Mouse (Mus musculus): ENCODE measurements around the gene Pitpnm1. TPM values are rescaled to one million over a fixed set of nuclear protein-coding genes. Genes with fewer than 3 reads are reported as not detected.

The Pitpnm1 gene
- polyA plus RNA-seq, 1 experiment from 2014 or later = 113 TPM

DNA sequence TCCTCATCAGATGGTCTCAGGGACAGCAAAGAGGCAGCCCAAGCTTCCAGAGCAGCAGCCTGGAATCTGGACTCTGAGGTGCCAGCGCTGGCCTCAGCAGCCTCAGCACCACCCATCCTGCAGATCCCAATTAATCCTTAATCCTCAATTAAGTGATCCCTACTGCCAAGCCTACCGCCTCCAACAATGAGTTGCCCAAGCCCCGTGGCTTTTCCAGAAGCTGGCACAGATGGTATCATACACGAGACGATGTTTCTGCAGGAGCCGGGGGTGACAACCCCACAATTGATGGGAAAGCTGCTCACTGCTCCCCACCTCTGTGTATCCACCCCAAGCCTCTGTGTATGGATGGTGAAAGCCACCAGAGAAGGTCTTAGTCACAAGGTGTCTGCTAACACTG is 10.7 kb upstream of the Pitpnm1 start:
- Histone ChIP-seq H3K36me3 (ENCODE audit: control insufficient read depth, insufficient read depth, low read length) (no peaks in the 10 kb centered on the region), H3K9me3 (replicated peaks; ENCODE audit: control insufficient read depth, low read length, poor library complexity, severe bottlenecking) (no peaks in the 10 kb centered on the region), H3K27ac (ENCODE audit: low read length) (no peak overlapping the region), H3K27me3 (ENCODE audit: control insufficient read depth, insufficient read depth, low read depth, low read length) (no peaks in the 10 kb centered on the region), H3K4me3 (ENCODE audit: low read depth, low read length) (no peak overlapping the region), H3K4me1 (ENCODE audit: control insufficient read depth, insufficient read depth, low read length) (no peaks in the 10 kb centered on the region), H3K4me2 (ENCODE audit: low read length) (no peak overlapping the region), H3K9ac (ENCODE audit: low read depth, low read length) (no peak overlapping the region)
- WGBS = 67% methylated on average over 6 of the region's 6 CpGs
- ATAC-seq = no peak

DNA sequence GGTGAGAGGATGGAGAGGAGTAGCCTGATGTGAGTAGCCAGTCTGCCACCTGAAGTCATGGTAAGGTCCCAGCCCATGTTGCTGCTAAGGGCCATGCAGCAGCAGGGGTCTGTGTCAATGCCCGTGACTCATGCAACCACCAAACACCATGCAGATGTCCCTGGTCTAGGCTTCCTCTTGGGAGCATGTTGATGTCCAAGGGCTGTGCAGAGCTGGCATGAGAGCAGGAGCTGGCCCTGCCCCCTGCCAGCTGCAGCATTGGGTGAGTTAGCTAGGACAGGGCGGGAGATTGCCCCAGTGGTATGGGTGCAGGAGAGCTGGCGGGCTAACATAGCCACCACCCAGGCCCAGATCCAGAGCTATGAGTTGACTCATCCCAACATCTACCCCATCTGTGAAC is 9.4 kb upstream of the Pitpnm1 start:
- H3K4me1 ChIP-seq (ENCODE audit: control insufficient read depth, insufficient read depth, low read length) = no peaks in the 10 kb centered on the region
- 86% methylated on average over 3 of the region's 3 CpGs for WGBS
- no peak overlapping the region for H3K4me2 ChIP-seq (ENCODE audit: low read length)
- H3K27ac ChIP-seq (ENCODE audit: low read length) = no peak overlapping the region
- no peak overlapping the region for H3K4me3 ChIP-seq (ENCODE audit: low read depth, low read length)
- H3K9me3 ChIP-seq (replicated peaks; ENCODE audit: control insufficient read depth, low read length, poor library complexity, severe bottlenecking) = no peaks in the 10 kb centered on the region
- H3K27me3 ChIP-seq (ENCODE audit: control insufficient read depth, insufficient read depth, low read depth, low read length) = no peaks in the 10 kb centered on the region
- H3K9ac ChIP-seq (ENCODE audit: low read depth, low read length) = no peak overlapping the region
- no peak for ATAC-seq
- H3K36me3 ChIP-seq (ENCODE audit: control insufficient read depth, insufficient read depth, low read length) = no peaks in the 10 kb centered on the region

DNA sequence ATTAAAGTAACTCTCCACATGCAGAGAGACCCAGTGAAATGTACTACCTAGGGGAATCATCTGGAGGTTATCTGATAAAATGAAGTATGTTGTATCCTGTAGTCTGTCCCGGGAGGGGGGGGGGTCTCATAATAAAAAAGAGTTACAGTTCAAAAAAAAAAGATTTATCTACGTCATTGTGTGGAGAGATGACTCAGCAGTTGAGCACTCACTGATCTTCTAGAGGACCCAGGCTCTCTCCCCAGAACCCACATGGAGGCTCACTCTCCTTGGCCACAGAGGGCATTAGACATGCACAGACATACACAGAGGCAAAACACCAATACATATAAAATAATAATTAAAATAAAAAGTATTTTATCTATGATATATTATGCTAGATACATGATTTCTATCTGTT is 8.4 kb upstream of the Pitpnm1 start:
- no peak for ATAC-seq
- Histone ChIP-seq H3K9me3 (replicated peaks; ENCODE audit: control insufficient read depth, low read length, poor library complexity, severe bottlenecking) (no peaks in the 10 kb centered on the region), H3K4me1 (ENCODE audit: control insufficient read depth, insufficient read depth, low read length) (peaks cover 7% of the 10 kb centered on the region; the same call in 1 of the 2 replicates), H3K9ac (ENCODE audit: low read depth, low read length) (no peak overlapping the region), H3K27me3 (ENCODE audit: control insufficient read depth, insufficient read depth, low read depth, low read length) (no peaks in the 10 kb centered on the region), H3K36me3 (ENCODE audit: control insufficient read depth, insufficient read depth, low read length) (no peaks in the 10 kb centered on the region), H3K27ac (ENCODE audit: low read length) (no peak overlapping the region), H3K4me2 (ENCODE audit: low read length) (no peak overlapping the region), H3K4me3 (ENCODE audit: low read depth, low read length) (no peak overlapping the region)
- 73% methylated on average over 2 of the region's 2 CpGs for WGBS

DNA sequence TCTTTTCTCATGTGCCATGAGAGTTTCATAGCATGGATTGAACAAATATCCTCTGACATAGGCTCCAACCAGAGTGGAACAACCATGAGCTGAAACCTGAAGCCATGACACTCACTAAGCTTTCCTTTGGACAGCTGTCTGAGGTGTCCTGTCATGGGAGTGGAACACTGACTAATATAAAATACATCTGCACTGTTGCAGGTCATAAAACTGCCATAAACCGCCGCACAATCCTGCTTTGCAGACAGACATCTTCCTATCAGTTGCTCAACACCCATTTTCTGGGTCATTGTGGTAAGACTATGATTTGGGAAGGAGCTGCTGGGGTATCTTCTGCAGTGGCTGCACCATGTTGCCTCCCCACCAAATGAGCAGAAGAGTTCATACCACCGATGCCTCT is 7.0 kb upstream of the Pitpnm1 start:
- Histone ChIP-seq H3K4me2 (ENCODE audit: low read length) (no peak overlapping the region), H3K27me3 (ENCODE audit: control insufficient read depth, insufficient read depth, low read depth, low read length) (no peaks in the 10 kb centered on the region), H3K4me1 (ENCODE audit: control insufficient read depth, insufficient read depth, low read length) (peaks cover 10% of the 10 kb centered on the region), H3K9me3 (replicated peaks; ENCODE audit: control insufficient read depth, low read length, poor library complexity, severe bottlenecking) (no peaks in the 10 kb centered on the region), H3K36me3 (ENCODE audit: control insufficient read depth, insufficient read depth, low read length) (no peaks in the 10 kb centered on the region), H3K9ac (ENCODE audit: low read depth, low read length) (no peak overlapping the region), H3K4me3 (ENCODE audit: low read depth, low read length) (no peak overlapping the region), H3K27ac (ENCODE audit: low read length) (no peak overlapping the region)
- no peak for ATAC-seq
- WGBS = 94% methylated on average over 3 of the region's 3 CpGs

DNA sequence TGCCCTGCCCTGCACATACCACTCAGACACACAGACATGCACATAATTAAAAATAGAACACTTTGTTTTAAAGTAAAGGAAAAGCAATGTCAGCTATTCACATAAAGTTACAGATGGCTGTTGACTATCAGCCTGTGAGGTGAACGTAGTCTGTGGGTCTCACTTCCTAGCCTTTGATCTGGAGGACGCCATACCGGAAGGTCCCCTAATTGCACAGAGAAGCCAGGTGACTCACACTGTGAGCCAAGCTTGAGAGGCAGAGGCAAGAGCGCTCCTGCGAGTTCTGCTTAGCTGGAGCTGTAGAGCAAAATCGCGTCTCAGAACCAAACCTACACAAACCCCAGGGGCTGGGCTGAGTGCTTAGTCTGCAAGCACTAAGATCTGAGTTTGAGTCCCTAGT is 6.0 kb upstream of the Pitpnm1 start:
- no peak for ATAC-seq
- Histone ChIP-seq H3K9ac (ENCODE audit: low read depth, low read length) (no peak overlapping the region), H3K27me3 (ENCODE audit: control insufficient read depth, insufficient read depth, low read depth, low read length) (no peaks in the 10 kb centered on the region), H3K4me1 (ENCODE audit: control insufficient read depth, insufficient read depth, low read length) (peaks cover 20% of the 10 kb centered on the region), H3K36me3 (ENCODE audit: control insufficient read depth, insufficient read depth, low read length) (no peaks in the 10 kb centered on the region), H3K9me3 (replicated peaks; ENCODE audit: control insufficient read depth, low read length, poor library complexity, severe bottlenecking) (no peaks in the 10 kb centered on the region), H3K4me2 (ENCODE audit: low read length) (no peak overlapping the region), H3K27ac (ENCODE audit: low read length) (no peak overlapping the region), H3K4me3 (ENCODE audit: low read depth, low read length) (no peak overlapping the region)
- 82% methylated on average over 7 of the region's 7 CpGs for whole genome bisulfite sequencing

DNA sequence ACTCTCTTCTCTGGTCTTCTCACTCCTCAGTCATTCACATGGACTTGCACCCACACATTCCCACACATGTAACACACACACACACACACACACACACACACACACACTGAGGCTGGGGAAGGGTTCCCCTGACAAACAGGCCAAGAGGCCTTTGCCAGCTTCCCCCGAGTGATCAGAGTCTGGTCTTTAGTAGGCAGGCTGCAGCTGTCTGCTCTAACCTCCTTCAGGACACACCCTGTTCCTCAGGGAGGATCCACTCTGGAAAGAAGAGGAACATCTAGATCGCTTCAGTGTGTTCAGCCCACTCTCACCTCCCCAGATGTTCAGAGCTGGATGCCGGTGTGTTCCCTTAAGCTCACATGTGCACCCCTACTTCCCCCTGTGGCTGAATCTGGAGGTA is 5.5 kb upstream of the Pitpnm1 start:
- 88% methylated on average over 3 of the region's 3 CpGs for WGBS
- no peaks in the 10 kb centered on the region for H3K36me3 ChIP-seq (ENCODE audit: control insufficient read depth, insufficient read depth, low read length)
- no peak overlapping the region for H3K9ac ChIP-seq (ENCODE audit: low read depth, low read length)
- H3K4me1 ChIP-seq (ENCODE audit: control insufficient read depth, insufficient read depth, low read length) = peaks cover 25% of the 10 kb centered on the region
- H3K4me2 ChIP-seq (ENCODE audit: low read length) = no peak overlapping the region
- no peak for ATAC-seq
- no peak overlapping the region for H3K27ac ChIP-seq (ENCODE audit: low read length)
- H3K27me3 ChIP-seq (ENCODE audit: control insufficient read depth, insufficient read depth, low read depth, low read length) = no peaks in the 10 kb centered on the region
- H3K9me3 ChIP-seq (replicated peaks; ENCODE audit: control insufficient read depth, low read length, poor library complexity, severe bottlenecking) = no peaks in the 10 kb centered on the region
- H3K4me3 ChIP-seq (ENCODE audit: low read depth, low read length) = no peak overlapping the region

DNA sequence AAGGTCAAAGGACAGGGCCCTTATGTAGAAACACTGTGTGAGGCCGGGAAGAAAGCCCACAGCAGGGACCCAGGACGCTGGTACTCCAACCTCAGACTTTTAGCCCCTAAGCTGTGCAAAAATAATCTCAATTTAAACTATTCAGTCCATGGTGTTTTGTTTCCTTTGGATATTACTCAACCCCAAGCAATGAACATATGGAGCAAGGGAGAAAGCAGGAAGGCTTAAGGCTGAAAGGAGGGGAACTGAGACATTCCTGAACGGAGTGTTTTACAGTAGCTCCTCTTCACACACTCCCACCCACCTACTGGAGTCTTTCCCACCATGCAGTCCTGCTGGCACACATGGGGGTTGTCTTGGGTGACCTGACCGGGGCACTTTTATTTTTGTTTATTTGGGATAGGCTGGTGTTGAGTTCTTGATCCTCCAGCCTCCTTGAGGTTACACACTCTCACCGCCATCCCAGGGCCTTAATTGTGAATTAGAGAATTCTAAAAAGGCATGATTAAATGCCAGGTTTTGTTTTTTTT is 5.0 kb upstream of the Pitpnm1 start:
- no peak overlapping the region for H3K9ac ChIP-seq (ENCODE audit: low read depth, low read length)
- H3K27me3 ChIP-seq (ENCODE audit: control insufficient read depth, insufficient read depth, low read depth, low read length) = no peaks in the 10 kb centered on the region
- H3K4me2 ChIP-seq (ENCODE audit: low read length) = no peak overlapping the region
- no peak overlapping the region for H3K4me3 ChIP-seq (ENCODE audit: low read depth, low read length)
- peaks cover 29% of the 10 kb centered on the region for H3K4me1 ChIP-seq (ENCODE audit: control insufficient read depth, insufficient read depth, low read length)
- no peak overlapping the region for H3K27ac ChIP-seq (ENCODE audit: low read length)
- no peaks in the 10 kb centered on the region for H3K9me3 ChIP-seq (replicated peaks; ENCODE audit: control insufficient read depth, low read length, poor library complexity, severe bottlenecking)
- no peaks in the 10 kb centered on the region for H3K36me3 ChIP-seq (ENCODE audit: control insufficient read depth, insufficient read depth, low read length)
- 80% methylated on average over 5 of the region's 5 CpGs for WGBS
- no peak for ATAC-seq

DNA sequence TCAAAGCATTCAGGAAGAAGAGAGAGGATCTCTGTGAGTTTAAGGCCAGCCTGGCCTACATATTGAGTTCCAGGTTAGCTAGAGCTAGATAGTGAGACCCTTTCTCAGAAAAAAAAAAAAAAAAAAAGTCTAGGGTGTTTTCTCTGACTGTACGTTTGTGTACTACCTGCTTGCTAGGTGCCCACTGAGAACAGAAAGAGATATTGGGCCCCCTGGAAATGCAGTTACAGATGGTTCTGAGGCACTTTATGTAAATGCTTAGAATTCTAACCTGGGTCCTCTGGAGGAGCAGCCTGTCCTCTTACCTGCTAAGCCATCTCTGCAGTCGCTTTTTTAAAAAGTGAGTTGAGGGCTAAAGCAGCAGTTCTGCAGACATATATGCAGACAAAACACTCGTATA is 4.0 kb upstream of the Pitpnm1 start:
- 70% methylated on average over 3 of the region's 3 CpGs for WGBS
- Histone ChIP-seq H3K4me1 (ENCODE audit: control insufficient read depth, insufficient read depth, low read length) (peaks cover 36% of the 10 kb centered on the region), H3K4me3 (ENCODE audit: low read depth, low read length) (no peak overlapping the region), H3K9ac (ENCODE audit: low read depth, low read length) (no peak overlapping the region), H3K4me2 (ENCODE audit: low read length) (peak overlapping the region; percentile 90), H3K27me3 (ENCODE audit: control insufficient read depth, insufficient read depth, low read depth, low read length) (no peaks in the 10 kb centered on the region), H3K36me3 (ENCODE audit: control insufficient read depth, insufficient read depth, low read length) (no peaks in the 10 kb centered on the region), H3K9me3 (replicated peaks; ENCODE audit: control insufficient read depth, low read length, poor library complexity, severe bottlenecking) (no peaks in the 10 kb centered on the region), H3K27ac (ENCODE audit: low read length) (no peak overlapping the region)
- ATAC-seq = no peak

DNA sequence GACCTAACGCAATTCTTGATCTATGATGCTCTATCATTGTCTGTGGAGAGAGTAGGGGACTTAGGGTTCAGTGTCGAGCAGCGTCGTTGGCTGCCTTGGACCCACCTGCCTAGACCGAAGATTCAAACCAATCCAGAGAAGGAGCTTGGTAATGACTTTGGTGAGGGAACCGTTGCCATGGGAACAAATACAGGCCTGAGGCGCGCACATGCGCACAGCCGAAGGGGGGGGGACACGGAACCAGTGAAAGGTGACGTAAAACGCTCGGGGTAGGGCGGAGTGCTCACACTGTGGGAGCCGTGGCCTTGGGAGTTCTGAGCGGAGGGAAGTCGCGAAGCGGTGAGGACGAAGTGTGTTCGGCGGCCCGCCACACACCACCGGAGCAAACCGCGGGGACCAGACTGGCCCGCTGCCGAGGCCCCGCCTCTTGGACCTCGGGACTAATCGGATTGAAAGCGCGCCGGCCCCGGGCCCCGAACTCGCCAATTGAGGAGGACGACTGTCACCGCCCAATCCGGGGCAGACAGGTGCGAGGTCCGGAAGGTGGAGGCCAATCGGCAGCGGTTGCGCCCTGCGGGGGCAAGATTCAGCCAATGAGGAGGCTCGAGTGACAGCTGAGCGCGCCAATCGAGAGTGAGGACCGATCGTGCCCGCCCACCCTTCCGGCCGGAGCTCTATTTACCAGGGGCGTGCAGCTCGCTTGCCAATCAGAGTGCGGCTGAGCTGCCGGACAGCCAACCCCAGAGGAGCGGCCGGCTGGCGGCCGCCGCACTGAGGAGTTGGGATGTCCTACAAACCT is 3.0 kb upstream of the Pitpnm1 start, which contains the start of gene Cdk2ap2:
Gene Cdk2ap2, plus strand, starts transcription at position 541 of the 799 bp plus-strand sequence.
- under 1% methylated on average over 65 of the region's 65 CpGs for WGBS
- peak within 1 kb of the TSS; percentile 70 for H3K4me3 ChIP-seq (ENCODE audit: low read depth, low read length)
- no peaks in the 10 kb centered on the region for H3K36me3 ChIP-seq (ENCODE audit: control insufficient read depth, insufficient read depth, low read length)
- ATAC-seq = peak; percentile 95
- no peaks in the 10 kb centered on the region for H3K27me3 ChIP-seq (ENCODE audit: control insufficient read depth, insufficient read depth, low read depth, low read length)
- H3K4me1 ChIP-seq (ENCODE audit: control insufficient read depth, insufficient read depth, low read length) = peaks cover 41% of the 10 kb centered on the region
- H3K9me3 ChIP-seq (replicated peaks; ENCODE audit: control insufficient read depth, low read length, poor library complexity, severe bottlenecking) = no peaks in the 10 kb centered on the region
- H3K27ac ChIP-seq (ENCODE audit: low read length) = peak within 1 kb of the TSS; percentile 94
- H3K9ac ChIP-seq (ENCODE audit: low read depth, low read length) = peak within 1 kb of the TSS; percentile 75
- peak within 1 kb of the TSS; percentile 90 for H3K4me2 ChIP-seq (ENCODE audit: low read length)

Data from midbrain, embryonic 16.5 days (tissue).